Mouse (Mus musculus) lung, adult 2 months (tissue): Measurements from ENCODE around the gene Rhd.
"Not testable (repeated sequence)": the region's sequence is repeated elsewhere in the genome, so short reads cannot be mapped to it uniquely, and the experiment has no call there.

Experiments used
- CTCF ChIP-seq: fragments of 200-500 bp; IDR thresholded peaks from 2 replicates; pipeline ENCODE4 v1.5.1; 2011; ENCODE audit warnings: mild to moderate bottlenecking, low read length, control low read depth; ENCODE audit not compliant: insufficient read depth
- POLR2A ChIP-seq: fragments of 200-500 bp; IDR thresholded peaks from 2 replicates; pipeline ENCODE4 v1.6.1; 2011; ENCODE audit warnings: low read depth, mild to moderate bottlenecking, control low read depth, low read length, borderline replicate concordance; ENCODE audit errors: extremely low read depth

DNA sequence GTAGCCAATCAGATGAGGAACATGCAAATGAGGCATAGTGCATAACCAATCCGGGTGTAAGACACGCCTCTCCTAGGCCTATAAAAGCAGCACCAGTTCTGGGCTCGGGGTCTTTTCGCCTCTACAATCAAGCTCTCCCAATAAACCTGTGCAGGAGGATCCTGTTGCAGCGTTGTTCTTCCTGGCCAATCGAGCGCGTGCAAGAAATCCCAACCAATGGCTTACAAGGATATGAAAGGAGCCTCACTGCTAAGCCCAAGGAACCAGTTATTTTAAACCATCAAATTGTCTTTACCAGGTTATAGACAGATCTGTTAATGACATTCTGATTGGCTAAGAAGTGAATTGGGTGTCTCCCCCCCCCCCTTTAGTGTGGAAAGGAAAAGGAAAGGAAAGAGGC lies 47.1 kb downstream of the Rhd start:
- not testable (repeated sequence) for TF ChIP-seq POLR2A, CTCF
